Mouse (Mus musculus): Measurements from ENCODE around the gene Ccer2. TPM values are rescaled to one million over a fixed set of nuclear protein-coding genes. Genes with fewer than 3 reads are reported as not detected.

The Ccer2 gene
- 1.1 and 1.9 TPM in 2 replicates for polyA plus RNA-seq (2014; fragmentation: Nextera tagmentation; extraction: Ambion mirVana)

DNA sequence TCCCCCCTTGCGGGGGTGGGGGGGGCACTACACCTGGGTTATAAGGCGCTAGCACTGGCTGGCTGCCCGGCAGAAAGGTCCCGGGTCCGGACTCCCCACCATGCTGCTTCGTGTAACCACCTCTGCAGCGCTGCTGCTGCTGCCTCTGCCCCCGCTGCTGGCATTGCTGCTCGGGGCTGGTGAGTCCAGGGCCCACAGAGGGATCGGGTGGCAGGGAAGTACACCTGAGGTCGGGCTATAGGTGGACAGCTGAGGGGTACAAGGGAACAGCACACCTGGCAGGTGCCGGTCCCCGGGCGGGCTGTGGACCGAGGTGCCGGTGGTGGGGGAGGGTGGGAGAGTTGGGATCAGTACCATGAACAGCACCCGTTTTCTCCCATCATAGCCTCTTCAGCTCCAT is at the start of gene Ccer2:
Gene Ccer2 (plus strand): TSS at position 96 of the 400 bp plus-strand sequence.
- peaks cover 7% of the 10 kb centered on the region; the same call in 1 of the 2 replicates for H3K36me3 ChIP-seq (ENCODE audit: control insufficient read depth, insufficient read depth, low read length)
- H3K9me3 ChIP-seq (ENCODE audit: control insufficient read depth, low read length) = no peaks in the 10 kb centered on the region
- no peak within 1 kb of the TSS for H3K9ac ChIP-seq (ENCODE audit: low read length)
- no peak for DNase-seq (ENCODE audit: low spot score)
- no peaks in the 10 kb centered on the region for H3K27me3 ChIP-seq (ENCODE audit: control insufficient read depth, insufficient read depth, low read length)
- 4% methylated on average over 16 of the region's 17 CpGs for WGBS
- H3K4me2 ChIP-seq (ENCODE audit: low read depth) = peak within 1 kb of the TSS; percentile 27; the same call in 1 of the 2 replicates
- no peak for ATAC-seq (ENCODE audit: insufficient read depth, low FRiP score, low TSS enrichment)
- H3K4me3 ChIP-seq (ENCODE audit: low read depth, low read length) = 0 out of 2 replicates have a peak within 1 kb of the TSS, but pooled peaks have one; percentile 6
- peaks cover 6% of the 10 kb centered on the region; the same call in 1 of the 2 replicates for H3K4me1 ChIP-seq (ENCODE audit: control insufficient read depth, insufficient read depth, low read length)
- H3K27ac ChIP-seq (ENCODE audit: low read depth, low read length) = no peak within 1 kb of the TSS

DNA sequence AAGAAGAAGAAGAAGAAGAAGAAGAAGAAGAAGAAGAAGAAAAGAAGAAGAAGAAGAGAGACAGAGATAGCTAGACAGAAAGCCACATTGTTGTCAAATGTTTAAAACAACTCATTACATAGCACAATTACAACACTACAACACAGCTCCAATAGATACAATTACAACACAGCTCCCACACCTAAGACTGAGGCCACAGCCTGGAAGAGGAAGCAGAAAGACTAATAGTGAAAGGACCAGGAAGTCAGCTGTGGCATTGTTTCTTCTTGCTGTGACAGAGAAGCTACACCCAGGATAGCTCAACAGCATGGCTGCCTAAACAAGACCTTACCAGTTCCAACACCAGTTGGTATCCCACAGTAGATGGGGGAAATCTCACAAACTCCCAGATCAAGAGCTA is 46.5 kb upstream of the Ccer2 start:
- ATAC-seq (ENCODE audit: insufficient read depth, low FRiP score, low TSS enrichment) = no peak
- Histone ChIP-seq H3K4me1 (ENCODE audit: control insufficient read depth, insufficient read depth, low read length) (no peaks in the 10 kb centered on the region), H3K36me3 (ENCODE audit: control insufficient read depth, insufficient read depth, low read length) (no peaks in the 10 kb centered on the region), H3K27ac (ENCODE audit: low read depth, low read length) (no peak overlapping the region), H3K9ac (ENCODE audit: low read length) (no peak overlapping the region), H3K4me2 (ENCODE audit: low read depth) (no peak overlapping the region), H3K27me3 (ENCODE audit: control insufficient read depth, insufficient read depth, low read length) (no peaks in the 10 kb centered on the region), H3K4me3 (ENCODE audit: low read depth, low read length) (no peak overlapping the region), H3K9me3 (ENCODE audit: control insufficient read depth, low read length) (no peaks in the 10 kb centered on the region)
- no peak for DNase-seq (ENCODE audit: low spot score)

DNA sequence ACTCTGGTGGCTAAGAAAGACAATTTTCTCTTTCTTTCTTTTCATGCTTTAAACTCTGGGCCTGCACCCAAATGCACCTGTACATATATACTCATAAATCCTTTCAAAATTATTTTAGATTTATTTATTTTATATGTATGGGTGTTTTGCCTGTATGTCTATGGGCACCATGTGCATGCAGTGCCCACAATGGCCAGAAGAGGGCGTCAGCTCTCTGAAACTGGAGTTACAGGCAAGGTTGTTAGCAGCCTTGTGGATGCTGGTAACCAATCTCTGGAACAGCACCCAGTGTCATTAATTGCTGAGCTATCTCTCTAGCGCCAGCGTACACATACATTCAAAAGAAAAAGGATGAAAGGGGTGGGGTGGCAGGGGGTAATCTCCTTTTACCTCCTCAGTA is 45.0 kb upstream of the Ccer2 start:
- Histone ChIP-seq H3K4me2 (ENCODE audit: low read depth) (no peak overlapping the region), H3K4me1 (ENCODE audit: control insufficient read depth, insufficient read depth, low read length) (no peaks in the 10 kb centered on the region), H3K4me3 (ENCODE audit: low read depth, low read length) (no peak overlapping the region), H3K36me3 (ENCODE audit: control insufficient read depth, insufficient read depth, low read length) (no peaks in the 10 kb centered on the region), H3K27me3 (ENCODE audit: control insufficient read depth, insufficient read depth, low read length) (no peaks in the 10 kb centered on the region), H3K9me3 (ENCODE audit: control insufficient read depth, low read length) (no peaks in the 10 kb centered on the region), H3K9ac (ENCODE audit: low read length) (no peak overlapping the region), H3K27ac (ENCODE audit: low read depth, low read length) (no peak overlapping the region)
- DNase-seq (ENCODE audit: low spot score) (no peak), ATAC-seq (ENCODE audit: insufficient read depth, low FRiP score, low TSS enrichment) (no peak)
- WGBS = 64% methylated on average over 3 of the region's 3 CpGs

DNA sequence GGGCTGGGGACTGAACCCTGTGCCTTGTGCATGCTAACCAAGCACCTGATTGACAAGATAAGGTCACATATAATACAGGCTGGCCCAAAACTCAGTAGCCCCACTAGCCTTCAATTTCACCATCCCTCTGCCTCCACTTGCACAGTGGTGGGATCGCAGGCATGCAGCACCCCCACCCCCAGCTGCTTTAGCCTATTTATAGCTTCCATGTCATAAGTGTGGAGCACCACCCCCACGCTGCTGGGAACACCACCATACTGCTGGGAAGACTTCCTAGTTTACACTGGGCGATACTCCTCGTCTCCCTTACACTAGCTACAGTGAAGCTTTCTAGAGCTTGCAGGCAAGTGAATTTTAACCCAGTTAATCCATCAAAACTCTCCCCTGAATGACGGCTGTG is 41.3 kb upstream of the Ccer2 start:
- H3K4me2 ChIP-seq (ENCODE audit: low read depth) = no peak overlapping the region
- H3K9me3 ChIP-seq (ENCODE audit: control insufficient read depth, low read length) = no peaks in the 10 kb centered on the region
- H3K27ac ChIP-seq (ENCODE audit: low read depth, low read length) = no peak overlapping the region
- no peak for DNase-seq (ENCODE audit: low spot score)
- H3K4me1 ChIP-seq (ENCODE audit: control insufficient read depth, insufficient read depth, low read length) = 0 out of 2 replicates have a peak, but pooled peaks cover 3% of the 10 kb centered on the region
- no peaks in the 10 kb centered on the region for H3K27me3 ChIP-seq (ENCODE audit: control insufficient read depth, insufficient read depth, low read length)
- 84% methylated on average over 5 of the region's 5 CpGs for WGBS
- no peak for ATAC-seq (ENCODE audit: insufficient read depth, low FRiP score, low TSS enrichment)
- H3K36me3 ChIP-seq (ENCODE audit: control insufficient read depth, insufficient read depth, low read length) = no peaks in the 10 kb centered on the region
- H3K9ac ChIP-seq (ENCODE audit: low read length) = no peak overlapping the region
- H3K4me3 ChIP-seq (ENCODE audit: low read depth, low read length) = no peak overlapping the region

DNA sequence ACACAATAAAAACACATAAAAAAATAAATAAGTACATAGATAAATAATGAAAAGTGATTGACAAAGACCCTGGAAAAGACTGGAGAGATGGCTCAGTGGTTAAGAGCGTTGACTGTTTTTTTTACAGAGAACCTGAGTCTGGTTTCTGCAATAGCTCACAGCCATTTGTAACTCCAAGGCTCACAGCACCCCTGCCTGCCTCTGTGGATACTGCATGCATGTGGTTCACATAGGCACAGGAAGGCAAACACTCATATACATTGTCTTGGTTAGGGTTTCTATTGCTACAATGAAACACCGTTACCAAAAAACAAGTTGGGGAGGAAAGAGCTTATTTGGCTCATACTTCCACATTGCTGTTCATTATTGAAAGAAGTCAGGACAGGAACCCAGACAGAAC is 40.4 kb upstream of the Ccer2 start:
- Histone ChIP-seq H3K9me3 (ENCODE audit: control insufficient read depth, low read length) (no peaks in the 10 kb centered on the region), H3K27me3 (ENCODE audit: control insufficient read depth, insufficient read depth, low read length) (no peaks in the 10 kb centered on the region), H3K36me3 (ENCODE audit: control insufficient read depth, insufficient read depth, low read length) (no peaks in the 10 kb centered on the region), H3K4me3 (ENCODE audit: low read depth, low read length) (no peak overlapping the region), H3K9ac (ENCODE audit: low read length) (no peak overlapping the region), H3K27ac (ENCODE audit: low read depth, low read length) (no peak overlapping the region), H3K4me2 (ENCODE audit: low read depth) (no peak overlapping the region), H3K4me1 (ENCODE audit: control insufficient read depth, insufficient read depth, low read length) (0 out of 2 replicates have a peak, but pooled peaks cover 3% of the 10 kb centered on the region)
- ATAC-seq (ENCODE audit: insufficient read depth, low FRiP score, low TSS enrichment) (no peak), DNase-seq (ENCODE audit: low spot score) (no peak)
- WGBS = 94% methylated on average over 2 of the region's 2 CpGs

DNA sequence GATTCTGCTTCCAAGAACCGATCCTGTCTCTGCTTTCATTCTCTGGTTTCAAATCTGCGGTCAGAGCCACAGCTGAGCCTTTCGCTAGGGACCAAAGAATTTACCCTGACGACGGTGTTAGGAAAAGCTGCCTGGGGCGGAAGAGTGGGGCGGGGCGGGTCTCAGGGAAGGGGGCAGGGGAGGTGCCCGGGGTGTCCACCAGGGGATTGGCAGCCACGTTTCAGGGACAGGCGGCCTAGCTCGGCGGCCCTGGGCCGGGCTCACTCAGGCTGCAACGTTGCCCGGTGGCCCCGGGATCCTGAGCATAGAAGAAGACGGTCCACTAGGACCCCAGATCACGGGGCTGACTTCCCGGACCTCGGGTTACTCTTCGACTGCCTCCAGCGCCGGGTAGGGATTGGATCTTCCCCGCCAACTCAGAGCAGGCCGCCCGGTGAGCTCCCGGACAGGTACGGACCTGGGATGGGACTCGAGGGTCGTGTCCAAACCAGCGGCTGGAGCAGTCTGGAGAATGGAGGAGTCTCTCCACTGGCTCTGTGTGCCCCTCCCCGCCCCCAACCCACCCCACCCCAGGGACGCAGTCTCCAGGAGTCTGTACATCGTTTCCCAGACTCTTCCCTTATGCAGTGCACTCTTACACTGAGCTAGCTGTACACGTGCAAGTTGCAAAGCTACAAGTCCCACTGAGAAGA is 39.2 kb upstream of the Ccer2 start, which contains the start of gene Fbxo17:
Gene Fbxo17 (plus strand): TSS at position 215 of the 692 bp plus-strand sequence.
- H3K27me3 ChIP-seq (ENCODE audit: control insufficient read depth, insufficient read depth, low read length) = no peaks in the 10 kb centered on the region
- H3K36me3 ChIP-seq (ENCODE audit: control insufficient read depth, insufficient read depth, low read length) = no peaks in the 10 kb centered on the region
- 0 out of 2 replicates have a peak, but pooled peaks cover 3% of the 10 kb centered on the region for H3K4me1 ChIP-seq (ENCODE audit: control insufficient read depth, insufficient read depth, low read length)
- peak within 1 kb of the TSS; percentile 40 for H3K4me3 ChIP-seq (ENCODE audit: low read depth, low read length)
- H3K9me3 ChIP-seq (ENCODE audit: control insufficient read depth, low read length) = no peaks in the 10 kb centered on the region
- peak within 1 kb of the TSS; percentile 70 for H3K4me2 ChIP-seq (ENCODE audit: low read depth)
- 5% methylated on average over 35 of the region's 36 CpGs for WGBS
- H3K9ac ChIP-seq (ENCODE audit: low read length) = peak within 1 kb of the TSS; percentile 52
- DNase-seq (ENCODE audit: low spot score) (peak; percentile 71), ATAC-seq (ENCODE audit: insufficient read depth, low FRiP score, low TSS enrichment) (peak; percentile 60)
- no peak within 1 kb of the TSS for H3K27ac ChIP-seq (ENCODE audit: low read depth, low read length)

DNA sequence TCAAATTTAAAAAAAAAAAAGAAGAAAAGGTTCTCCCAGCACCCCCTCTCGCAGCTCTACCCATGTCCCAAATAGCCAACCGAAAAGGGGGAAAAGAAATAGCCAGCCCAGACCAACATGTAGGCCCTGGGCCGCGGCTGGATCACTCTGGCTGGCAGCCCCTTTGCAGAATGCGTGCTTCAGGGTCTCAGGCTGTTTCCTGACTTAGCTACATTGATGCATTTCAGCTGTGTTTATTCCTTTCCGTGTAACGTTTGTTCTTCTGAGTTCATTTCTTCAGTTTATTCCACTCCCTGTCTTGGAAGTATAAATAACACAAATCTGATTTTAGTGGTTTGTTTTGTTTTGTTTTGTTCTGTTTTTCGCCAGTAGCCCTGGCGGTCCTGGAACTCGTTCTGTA is 38.2 kb upstream of the Ccer2 start:
- Histone ChIP-seq H3K4me2 (ENCODE audit: low read depth) (no peak overlapping the region), H3K9me3 (ENCODE audit: control insufficient read depth, low read length) (no peaks in the 10 kb centered on the region), H3K27ac (ENCODE audit: low read depth, low read length) (no peak overlapping the region), H3K4me1 (ENCODE audit: control insufficient read depth, insufficient read depth, low read length) (0 out of 2 replicates have a peak, but pooled peaks cover 3% of the 10 kb centered on the region), H3K36me3 (ENCODE audit: control insufficient read depth, insufficient read depth, low read length) (no peaks in the 10 kb centered on the region), H3K27me3 (ENCODE audit: control insufficient read depth, insufficient read depth, low read length) (no peaks in the 10 kb centered on the region), H3K9ac (ENCODE audit: low read length) (no peak overlapping the region), H3K4me3 (ENCODE audit: low read depth, low read length) (no peak overlapping the region)
- 85% methylated on average over 10 of the region's 10 CpGs for WGBS
- no peak for ATAC-seq (ENCODE audit: insufficient read depth, low FRiP score, low TSS enrichment)
- DNase-seq (ENCODE audit: low spot score) = no peak

DNA sequence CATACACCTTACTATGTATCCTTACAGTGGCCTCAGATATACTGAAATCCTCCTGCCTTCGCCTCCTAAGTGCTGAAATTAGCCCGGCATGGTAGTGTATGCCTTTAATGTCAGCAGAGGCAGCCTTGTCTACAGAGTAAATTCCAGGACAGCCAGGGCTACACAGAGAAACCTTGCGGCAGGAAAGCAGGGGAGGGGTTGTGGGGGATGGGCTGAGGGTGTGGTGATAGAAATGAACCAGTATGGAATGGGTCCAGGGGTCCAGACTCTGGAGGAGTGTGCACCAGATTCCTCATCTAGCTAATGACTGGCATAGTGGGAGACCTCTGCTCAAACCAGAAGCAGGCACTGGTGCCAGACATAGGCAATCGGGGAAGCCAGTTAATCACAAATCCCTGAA is 36.8 kb upstream of the Ccer2 start:
- no peak overlapping the region for H3K4me2 ChIP-seq (ENCODE audit: low read depth)

DNA sequence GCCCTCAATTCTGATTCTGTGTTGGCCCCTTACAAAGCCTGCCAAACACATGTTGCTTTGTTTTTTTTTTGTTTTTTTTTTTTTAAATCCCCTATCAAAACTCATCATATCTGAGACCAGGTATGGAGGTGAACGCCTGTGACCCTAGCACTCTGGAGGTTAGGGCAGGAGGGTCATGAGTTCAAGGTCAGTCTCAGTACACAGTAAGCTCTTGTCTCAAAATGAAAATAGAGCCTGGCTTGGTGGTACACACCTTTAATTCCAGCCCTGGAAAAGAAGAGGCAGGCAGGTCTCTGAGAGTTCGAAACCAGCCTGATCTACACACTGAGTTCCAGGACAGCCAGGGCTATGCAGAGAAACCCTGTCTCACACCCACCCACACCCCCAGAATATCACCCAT is 36.3 kb upstream of the Ccer2 start:
- Histone ChIP-seq H3K9ac (ENCODE audit: low read length) (no peak overlapping the region), H3K9me3 (ENCODE audit: control insufficient read depth, low read length) (no peaks in the 10 kb centered on the region), H3K4me3 (ENCODE audit: low read depth, low read length) (no peak overlapping the region), H3K27ac (ENCODE audit: low read depth, low read length) (no peak overlapping the region), H3K27me3 (ENCODE audit: control insufficient read depth, insufficient read depth, low read length) (no peaks in the 10 kb centered on the region), H3K4me1 (ENCODE audit: control insufficient read depth, insufficient read depth, low read length) (0 out of 2 replicates have a peak, but pooled peaks cover 3% of the 10 kb centered on the region), H3K36me3 (ENCODE audit: control insufficient read depth, insufficient read depth, low read length) (no peaks in the 10 kb centered on the region), H3K4me2 (ENCODE audit: low read depth) (no peak overlapping the region)
- DNase-seq (ENCODE audit: low spot score) (no peak), ATAC-seq (ENCODE audit: insufficient read depth, low FRiP score, low TSS enrichment) (no peak)
- 75% methylated on average over 2 of the region's 2 CpGs for WGBS

More for the DNA sequence above, 36.8 kb upstream of the Ccer2 start:
- H3K4me1 ChIP-seq (ENCODE audit: control insufficient read depth, insufficient read depth, low read length) = 0 out of 2 replicates have a peak, but pooled peaks cover 3% of the 10 kb centered on the region
- no peaks in the 10 kb centered on the region for H3K9me3 ChIP-seq (ENCODE audit: control insufficient read depth, low read length)
- no peak overlapping the region for H3K9ac ChIP-seq (ENCODE audit: low read length)
- no peak overlapping the region for H3K4me3 ChIP-seq (ENCODE audit: low read depth, low read length)
- no peak overlapping the region for H3K27ac ChIP-seq (ENCODE audit: low read depth, low read length)
- H3K36me3 ChIP-seq (ENCODE audit: control insufficient read depth, insufficient read depth, low read length) = no peaks in the 10 kb centered on the region
- H3K27me3 ChIP-seq (ENCODE audit: control insufficient read depth, insufficient read depth, low read length) = no peaks in the 10 kb centered on the region
- 67% methylated on average over 4 of the region's 4 CpGs for WGBS
- ATAC-seq (ENCODE audit: insufficient read depth, low FRiP score, low TSS enrichment) (no peak), DNase-seq (ENCODE audit: low spot score) (no peak)
